Mouse (Mus musculus): ENCODE results near the gene Tmem40.

- no peak for TF ChIP-seq CTCF (IDR thresholded peaks at IDR 0.05 in 2 of 3, conservative IDR thresholded peaks at IDR 0.05 in 1 of 3; ENCODE audit: control insufficient read depth in 1 of 3, insufficient read depth in 1 of 3, low read depth in 2 of 3, low read length in 3 of 3, poor library complexity in 1 of 3, severe bottlenecking in 1 of 3)
- no peak for TF ChIP-seq POLR2A (IDR thresholded peaks at IDR 0.05; ENCODE audit: control insufficient read depth in 1 of 2, insufficient read depth in 1 of 2, low read depth in 1 of 2, low read length in 2 of 2, poor library complexity in 1 of 2)
- no peak for TF ChIP-seq RAD21 (IDR thresholded peaks at IDR 0.05; ENCODE audit: low read depth, low read length)
- no peak for TF ChIP-seq TCF12 (IDR thresholded peaks at IDR 0.05; ENCODE audit: low read depth, low read length)
- no peak for TF ChIP-seq MAFK (IDR thresholded peaks at IDR 0.05; ENCODE audit: borderline replicate concordance, low read depth, low read length)
- no peak for TF ChIP-seq POLR2AphosphoS2 (IDR thresholded peaks at IDR 0.05; ENCODE audit: low read length)
- no peak for TF ChIP-seq RCOR1 (IDR thresholded peaks at IDR 0.05; ENCODE audit: low read depth, low read length)
- TF ChIP-seq POLR2AphosphoS5 (IDR thresholded peaks at IDR 0.05; ENCODE audit: borderline replicate concordance, low read depth, low read length): no peak
- TF ChIP-seq ZMIZ1 (IDR thresholded peaks at IDR 0.05; ENCODE audit: low read depth, low read length): no peak
- no peak for TF ChIP-seq UBTF (IDR thresholded peaks at IDR 0.05; ENCODE audit: borderline replicate concordance, insufficient read depth, low read depth, low read length)
These were observed 74.5 kb downstream of the Tmem40 start for GRCm38 (mm10) chr6:115687753-115688152.
